Mouse (Mus musculus): ENCODE data around the gene Tmco1. TPM values are rescaled to one million over a fixed set of nuclear protein-coding genes. Genes with fewer than 3 reads are reported as not detected.

Gene Tmco1
- polyA plus RNA-seq (2012; rRNA removed): 28.8 and 63.3 TPM in 2 replicates

GRCm38 (mm10) chr1:167308261-167309054 is at the start of gene Tmco1:
Gene Tmco1, plus strand, starts transcription at chr1:167308378.

DNA sequence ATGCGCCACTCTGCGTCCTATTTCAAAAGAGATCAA is 23.0 kb upstream of the Tmco1 start, which contains the start of gene Uck2:
TSS of gene Uck2 (minus strand) at position 1 of the 36 bp plus-strand sequence.

DNA sequence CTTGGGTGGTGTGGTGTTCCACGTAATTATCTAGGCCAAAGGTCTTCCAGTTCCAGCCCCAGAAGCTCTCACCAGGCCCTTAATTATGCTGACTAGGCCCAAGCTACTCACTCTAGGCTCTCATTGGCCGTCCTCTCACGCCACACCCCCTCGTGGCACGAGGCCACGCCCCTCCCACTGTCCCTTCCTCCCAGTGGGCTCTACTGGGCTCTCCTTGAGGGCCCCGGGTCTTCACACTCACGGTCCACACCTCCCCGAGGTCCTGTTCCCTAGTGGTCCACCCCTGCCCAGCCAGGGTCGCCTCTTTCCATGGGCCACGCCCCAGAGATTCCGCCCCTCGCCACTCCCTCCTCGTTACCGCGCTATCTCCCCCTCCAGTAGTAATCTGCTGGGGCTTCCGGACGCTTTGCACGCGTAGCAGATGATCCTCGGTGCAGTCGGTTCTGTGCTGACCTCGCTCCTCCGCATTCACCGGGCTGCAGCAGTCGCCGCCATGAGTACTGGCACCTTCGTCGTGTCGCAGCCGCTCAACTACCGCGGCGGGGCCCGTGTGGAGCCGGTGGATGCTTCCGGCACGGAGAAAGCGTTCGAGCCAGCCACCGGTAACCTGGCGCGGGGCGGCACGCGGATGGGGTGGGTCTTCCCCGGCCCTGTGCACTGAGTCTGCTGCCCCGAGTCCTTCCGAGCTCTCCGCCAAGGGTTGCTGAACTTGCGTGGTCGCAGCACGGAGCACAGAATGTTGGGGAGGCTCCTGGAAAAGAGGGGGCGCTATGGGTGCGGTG is 41.8 kb downstream of the Tmco1 start, which contains the start of gene Aldh9a1:
TSS of gene Aldh9a1 (plus strand) at position 177 of the 782 bp plus-strand sequence.

Other genes starting within 250 kb of the Tmco1 start
- 65.0 and 67.5 TPM in 2 replicates for gene Uck2, start 23.1 kb upstream of the Tmco1 start, polyA plus RNA-seq (2012; rRNA removed)
- 28.4 and 29.1 TPM in 2 replicates for gene Aldh9a1, start 41.6 kb downstream of the Tmco1 start, polyA plus RNA-seq (2012; rRNA removed)
- gene Mgst3, start 85.5 kb downstream of the Tmco1 start, polyA plus RNA-seq (2012; rRNA removed): 30.5 and 70.8 TPM in 2 replicates
- gene Lrrc52, start 158.4 kb downstream of the Tmco1 start, polyA plus RNA-seq (2012; rRNA removed): not detected in 2 replicates

All from central nervous system, embryonic 11.5 days (tissue).